Mouse (Mus musculus) gastrocnemius, postnatal 14 days (tissue): ENCODE measurements around the gene Fmn2. TPM values are rescaled to one million over a fixed set of nuclear protein-coding genes. Genes with fewer than 3 reads are reported as not detected.

Experiments used
- DNase-seq: peaks from one replicate; pipeline ENCODE4 v3.0.0; 2021; ENCODE audit warnings: mixed read lengths
- intact Hi-C: fragments of 180-260 bp; cut with DNase I; formaldehyde crosslinking; loops from one replicate; pipeline ENCODE4 v1.15.1; 2025; ENCODE audit warnings: low total_unique reads
- total RNA-seq, 2 experiments: library from RNA; stranded (reverse); gene quantifications; 2 replicates each; pipeline ENCODE4 v1.2.3; 2021

Fmn2 gene
- total RNA-seq, 2 experiments from 2014 or later, result 0.29 to 0.98 TPM

- no peak for DNase-seq
- intact Hi-C loops, result no loop called here
Measured at GRCm38 (mm10) chr1:174742667-174743066, 241.0 kb downstream of the Fmn2 start.

- no peak for DNase-seq
- intact Hi-C loops, result no loop called here
Measured at GRCm38 (mm10) chr1:174748520-174748919, 246.9 kb downstream of the Fmn2 start.

GRCm38 (mm10) chr1:174750893-174751461 is 249.4 kb downstream of the Fmn2 start:
- DNase-seq, result no peak
- intact Hi-C loops, result no loop called here

- intact Hi-C loops, result no loop called here
Measured at GRCm38 (mm10) chr1:174759354-174759753, 257.7 kb downstream of the Fmn2 start.

GRCm38 (mm10) chr1:174765757-174766156 is 264.1 kb downstream of the Fmn2 start:
- intact Hi-C loops, result no loop called here
- DNase-seq, result no peak

More at GRCm38 (mm10) chr1:174759354-174759753, 257.7 kb downstream of the Fmn2 start:
- no peak for DNase-seq

- intact Hi-C loops, result no loop called here
- DNase-seq, result no peak
Measured at GRCm38 (mm10) chr1:174766852-174767251, 265.2 kb downstream of the Fmn2 start.

GRCm38 (mm10) chr1:174771871-174772281 is 270.3 kb downstream of the Fmn2 start:
- intact Hi-C loops, result no loop called here
- DNase-seq, result no peak

- no peak for DNase-seq
- intact Hi-C loops, result no loop called here
Measured at GRCm38 (mm10) chr1:174781037-174781436, 279.4 kb downstream of the Fmn2 start.

- no peak for DNase-seq
- intact Hi-C loops, result no loop called here
Measured at GRCm38 (mm10) chr1:174788617-174789016, 287.0 kb downstream of the Fmn2 start.

- no peak for DNase-seq
- intact Hi-C loops, result no loop called here
Measured at GRCm38 (mm10) chr1:174811846-174812245, 310.2 kb downstream of the Fmn2 start.

- DNase-seq, result no peak
- intact Hi-C loops, result no loop called here
Measured at GRCm38 (mm10) chr1:174826562-174826961, 324.9 kb downstream of the Fmn2 start.

- intact Hi-C loops, result no loop called here
- no peak for DNase-seq
Measured at GRCm38 (mm10) chr1:174836861-174837260, 335.2 kb downstream of the Fmn2 start.

- DNase-seq, result no peak
- intact Hi-C loops, result no loop called here
Measured at GRCm38 (mm10) chr1:174844786-174845185, 343.2 kb downstream of the Fmn2 start.

GRCm38 (mm10) chr1:174856188-174856587 is 354.6 kb downstream of the Fmn2 start:
- intact Hi-C loops, result no loop called here
- DNase-seq, result no peak

GRCm38 (mm10) chr1:174860407-174861118 is 358.9 kb downstream of the Fmn2 start:
- DNase-seq, result peak; percentile 57
- intact Hi-C loops, result no loop called here

Other genes with a start within 250 kb of the Fmn2 start
- gene Olfr419, start 249.8 kb upstream of the Fmn2 start, total RNA-seq, result not detected
- not detected for gene Mptx1, start 171.3 kb upstream of the Fmn2 start, total RNA-seq
- gene Olfr417, start 136.7 kb upstream of the Fmn2 start, total RNA-seq, result not detected
- not detected for gene Olfr248, start 110.8 kb upstream of the Fmn2 start, total RNA-seq
- gene Olfr414, start 77.8 kb upstream of the Fmn2 start, total RNA-seq, result not detected
- not detected for gene Olfr220, start 59.7 kb upstream of the Fmn2 start, total RNA-seq